Mouse (Mus musculus) CH12.LX (cell line): Measurements from ENCODE around the gene Chchd4. TPM values are rescaled to one million over a fixed set of nuclear protein-coding genes. Genes with fewer than 3 reads are reported as not detected.

Experiments
- DNase-seq: peaks from one replicate; pipeline ENCODE4 v3.0.0-alpha.2; 2013; ENCODE audit errors: extremely low read depth
- H3K27ac ChIP-seq: 2 replicates; pipeline ENCODE4 v1.5.1; 2012; ENCODE audit warnings: low read depth, mild to moderate bottlenecking, control low read depth, moderate library complexity; ENCODE audit not compliant: insufficient read depth
- H3K27me3 ChIP-seq: replicated peaks from 2 replicates; pipeline ENCODE3; 2012; ENCODE audit warnings: inconsistent platforms
- H3K36me3 ChIP-seq, 2 experiments: replicated peaks in 1 of 2; 2 replicates each; pipeline versions ENCODE3 to v1.6.1; 2012; ENCODE audit warnings: inconsistent platforms in 1 of 2, low read length in 1 of 2, mild to moderate bottlenecking in 1 of 2, mixed read lengths in 1 of 2, moderate library complexity in 1 of 2; ENCODE audit not compliant: control insufficient read depth in 1 of 2, insufficient read depth in 1 of 2
- H3K4me1 ChIP-seq, 2 experiments: 2 replicates each; pipeline ENCODE4 v1.6.1; 2012; ENCODE audit warnings: inconsistent platforms in 1 of 2, moderate library complexity in 1 of 2; ENCODE audit not compliant: insufficient read depth in 2 of 2, control insufficient read depth in 1 of 2
- H3K4me2 ChIP-seq: 2 replicates; pipeline ENCODE4 v1.6.1; 2012; ENCODE audit warnings: low read depth, mild to moderate bottlenecking, control low read depth; ENCODE audit not compliant: poor library complexity, insufficient read depth, severe bottlenecking
- H3K4me3 ChIP-seq, 3 experiments: fragments of 150-350 bp in 1 of 3; sonication (generic) in 1 of 3; replicated peaks in 1 of 3; 2 replicates each; pipeline versions ENCODE3 to v1.5.1; 2011 to 2012; ENCODE audit warnings: low read depth in 2 of 3, low read length in 2 of 3, mild to moderate bottlenecking in 2 of 3, moderate library complexity in 2 of 3, control low read depth in 1 of 3, improper control_type of control experiment in 1 of 3, inconsistent platforms in 1 of 3, mixed read lengths in 1 of 3; ENCODE audit not compliant: poor library complexity in 1 of 3
- H3K79me2 ChIP-seq: replicated peaks from 2 replicates; pipeline ENCODE4 v1.6.1; 2012; ENCODE audit warnings: mild to moderate bottlenecking, moderate library complexity; ENCODE audit not compliant: control insufficient read depth, poor library complexity, insufficient read depth, severe bottlenecking; ENCODE audit errors: extremely low read depth
- H3K9ac ChIP-seq: 2 replicates; pipeline ENCODE4 v1.6.1; 2012; ENCODE audit warnings: low read depth, mild to moderate bottlenecking, control low read depth, moderate library complexity; ENCODE audit not compliant: insufficient read depth
- H3K9me3 ChIP-seq: replicated peaks from 2 replicates; pipeline ENCODE3; 2012; ENCODE audit warnings: low read length, inconsistent platforms, mixed read lengths
- BHLHE40 ChIP-seq: IDR thresholded peaks from 2 replicates; pipeline ENCODE4 v1.6.1; 2011; ENCODE audit warnings: mild to moderate bottlenecking, low read depth, low read length, improper control_type of control experiment
- CHD2 ChIP-seq: IDR thresholded peaks from 2 replicates; pipeline ENCODE4 v1.6.1; 2011; ENCODE audit warnings: low read length, improper control_type of control experiment
- E2F4 ChIP-seq: IDR thresholded peaks from 2 replicates; pipeline ENCODE4 v1.6.1; 2011; ENCODE audit warnings: low read depth, low read length, improper control_type of control experiment; ENCODE audit not compliant: insufficient replicate concordance
- ELF1 ChIP-seq: IDR thresholded peaks from 2 replicates; pipeline ENCODE4 v1.6.1; 2014; ENCODE audit warnings: low read depth, mild to moderate bottlenecking, inconsistent platforms, low read length, improper control_type of control experiment
- IRF4 ChIP-seq: IDR thresholded peaks from 2 replicates; pipeline ENCODE4 v1.6.1; 2014; ENCODE audit warnings: low read depth, mild to moderate bottlenecking, inconsistent platforms, low read length, improper control_type of control experiment
- KAT2A ChIP-seq: IDR thresholded peaks from 2 replicates; pipeline ENCODE4 v1.6.1; 2012; ENCODE audit warnings: low read length, improper control_type of control experiment, inconsistent platforms; ENCODE audit not compliant: insufficient replicate concordance
- MAFK ChIP-seq: IDR thresholded peaks from 2 replicates; pipeline ENCODE4 v1.6.1; 2011; ENCODE audit warnings: low read length, improper control_type of control experiment; ENCODE audit not compliant: insufficient replicate concordance
- MEF2A ChIP-seq: IDR thresholded peaks from 2 replicates; pipeline ENCODE4 v1.6.1; 2014; ENCODE audit warnings: low read depth, mild to moderate bottlenecking, inconsistent platforms, low read length, improper control_type of control experiment, borderline replicate concordance
- MYC ChIP-seq: IDR thresholded peaks from 2 replicates; pipeline ENCODE4 v1.6.1; 2011; ENCODE audit warnings: low read depth, mild to moderate bottlenecking, improper control_type of control experiment, low read length
- NELFE ChIP-seq: IDR thresholded peaks from 2 replicates; pipeline ENCODE4 v1.6.1; 2011; ENCODE audit warnings: low read depth, low read length, improper control_type of control experiment
- PAX5 ChIP-seq: IDR thresholded peaks from 2 replicates; pipeline ENCODE4 v1.6.1; 2012; ENCODE audit warnings: low read length, inconsistent platforms, mixed read lengths
- POLR2A ChIP-seq: IDR thresholded peaks from 2 replicates; pipeline ENCODE4 v1.6.1; 2011; ENCODE audit warnings: low read depth, mild to moderate bottlenecking, improper control_type of control experiment, low read length
- SIN3A ChIP-seq: IDR thresholded peaks from 2 replicates; pipeline ENCODE4 v1.6.1; 2012; ENCODE audit warnings: low read length, improper control_type of control experiment, inconsistent platforms
- SMC3 ChIP-seq: IDR thresholded peaks from 2 replicates; pipeline ENCODE4 v1.6.1; 2011; ENCODE audit warnings: low read depth, low read length, improper control_type of control experiment
- UBTF ChIP-seq: IDR thresholded peaks from 2 replicates; pipeline ENCODE4 v1.6.1; 2012; ENCODE audit warnings: low read depth, mild to moderate bottlenecking, inconsistent platforms, low read length, improper control_type of control experiment, moderate library complexity
- USF1 ChIP-seq: IDR thresholded peaks from 2 replicates; pipeline ENCODE4 v1.6.1; 2014; ENCODE audit warnings: low read depth, mild to moderate bottlenecking, inconsistent platforms, low read length, improper control_type of control experiment
- dilution Hi-C: fragments of 300-500 bp; cut with MboI; formaldehyde crosslinking; loops from 2 replicates; pipeline ENCODE4 v1.14.3; 2020; ENCODE audit warnings: low sequenced_read_pairs; ENCODE audit not compliant: extremely low pct_unique_long_range_greater_than_20kb, extremely low pct_ligation_motif_present
- in situ Hi-C: fragments of 300-500 bp; cut with MboI; formaldehyde crosslinking; loops from 3 replicates; pipeline ENCODE4 v1.14.3; 2019; ENCODE audit warnings: low sequenced_read_pairs, low pct_ligation_motif_present, low pct_unique_long_range_greater_than_20kb, mixed read lengths
- polyA plus RNA-seq: library from polyadenylated mRNA; unstranded; fragments of >175 nt; gene quantifications from 2 replicates; pipeline ENCODE4 v1.2.1, GENCODE M21; 2012; ENCODE audit warnings: low read depth; ENCODE audit not compliant: insufficient read length
- total RNA-seq, 2 experiments: library from RNA; depleted of rRNA; stranded (reverse); fragments of 300-350 nt in 1 of 2; fragments of >200 nt in 1 of 2; gene quantifications; 2 replicates each; pipeline ENCODE4 v1.2.3; 2012 to 2014

Gene Chchd4
- total and polyA plus RNA-seq, 3 experiments = 30.1 to 49.7 (median 41.4) TPM

- peaks cover 74% of the 10 kb centered on the region for H3K27me3 ChIP-seq
- TF ChIP-seq PAX5 (no peak), BHLHE40 (no peak), UBTF (no peak), MAFK (no peak), E2F4 (no peak), ELF1 (no peak), USF1 (no peak), SMC3 (no peak), NELFE (no peak), IRF4 (no peak), POLR2A (no peak)
- no peaks in the 10 kb centered on the region for H3K4me1 ChIP-seq
- no peaks in the 10 kb centered on the region for H3K36me3 ChIP-seq
- H3K9me3 ChIP-seq = no peaks in the 10 kb centered on the region
- in situ Hi-C loops = loop anchor here (25.0 kb wide), 1 partner anchor 262 kb away; the partner anchor contains the start of gene Hdac11
- H3K4me2 ChIP-seq = no peak overlapping the region
- no peak overlapping the region for H3K4me3 ChIP-seq
- H3K79me2 ChIP-seq = no peaks in the 10 kb centered on the region
- DNase-seq = no peak
- dilution Hi-C loops = no loop called here
- H3K27ac ChIP-seq = no peak overlapping the region
- H3K9ac ChIP-seq = no peak overlapping the region
Measured at GRCm38 (mm10) chr6:91424151-91424550, 49.2 kb downstream of the Chchd4 start.

GRCm38 (mm10) chr6:91421629-91422028, 51.7 kb downstream of the Chchd4 start:
- Histone ChIP-seq H3K9ac (no peak overlapping the region), H3K4me3 (no peak overlapping the region), H3K27ac (no peak overlapping the region), H3K36me3 (no peaks in the 10 kb centered on the region), H3K79me2 (no peaks in the 10 kb centered on the region), H3K4me1 (no peaks in the 10 kb centered on the region), H3K9me3 (no peaks in the 10 kb centered on the region), H3K4me2 (no peak overlapping the region), H3K27me3 (peaks cover 89% of the 10 kb centered on the region)
- TF ChIP-seq MEF2A = no peak
- no peak for TF ChIP-seq NELFE
- TF ChIP-seq SIN3A = no peak
- TF ChIP-seq CHD2 = no peak
- TF ChIP-seq MYC = no peak
- TF ChIP-seq UBTF = no peak
- TF ChIP-seq KAT2A = no peak
- dilution Hi-C loops = no loop called here
- no peak for DNase-seq
- in situ Hi-C loops = loop anchor here (25.0 kb wide), 1 partner anchor 259 kb away; the partner anchor contains the start of gene Hdac11
